Mouse (Mus musculus) stomach, postnatal 0 days (tissue): Measurements from ENCODE around the gene Trp53bp1. TPM values are rescaled to one million over a fixed set of nuclear protein-coding genes. Genes with fewer than 3 reads are reported as not detected.
A peak's percentile ranks its signal among the peaks of the same experiment; 100 is the strongest.

ENCODE experiments used
- ATAC-seq: fragments of 200-750 bp; cut with Nextera tagmentation; 2 replicates; pipeline ENCODE4 v1.8.0; 2017; ENCODE audit not compliant: low FRiP score, low TSS enrichment
- DNase-seq: peaks from one replicate; pipeline ENCODE4 v3.0.0-alpha.2; 2016; ENCODE audit warnings: low spot score
- H3K27ac ChIP-seq: fragments of 300-500 bp; sonication (generic); replicated peaks from 2 replicates; pipeline ENCODE4 v1.5.1; 2014; ENCODE audit warnings: mild to moderate bottlenecking, control low read depth
- H3K27me3 ChIP-seq: fragments of 300-500 bp; sonication (generic); 2 replicates; pipeline ENCODE4 v1.6.1; 2014; ENCODE audit warnings: low read length; ENCODE audit not compliant: control insufficient read depth, insufficient read depth
- H3K36me3 ChIP-seq: fragments of 300-500 bp; sonication (generic); 2 replicates; pipeline ENCODE4 v1.6.1; 2014; ENCODE audit warnings: low read length, mixed read lengths; ENCODE audit not compliant: control insufficient read depth, insufficient read depth
- H3K4me1 ChIP-seq: fragments of 300-500 bp; sonication (generic); replicated peaks from 2 replicates; pipeline ENCODE4 v1.6.1; 2014; ENCODE audit warnings: antibody characterized with exemption; ENCODE audit not compliant: control insufficient read depth, insufficient read depth
- H3K4me2 ChIP-seq: fragments of 300-500 bp; sonication (generic); replicated peaks from 2 replicates; pipeline ENCODE4 v1.6.1; 2014; ENCODE audit warnings: low read depth, mild to moderate bottlenecking, control low read depth, moderate library complexity
- H3K4me3 ChIP-seq: fragments of 300-500 bp; sonication (generic); 2 replicates; pipeline ENCODE4 v1.5.1; 2014; ENCODE audit warnings: low read depth, low read length, control low read depth
- H3K9ac ChIP-seq: fragments of 300-500 bp; sonication (generic); 2 replicates; pipeline ENCODE4 v1.6.1; 2014; ENCODE audit warnings: mild to moderate bottlenecking, low read length, control low read depth, mixed read lengths
- H3K9me3 ChIP-seq: fragments of 300-500 bp; sonication (generic); 2 replicates; pipeline ENCODE4 v1.6.1; 2016; ENCODE audit warnings: low read length; ENCODE audit not compliant: control insufficient read depth
- CTCF ChIP-seq: IDR thresholded peaks from 2 replicates; pipeline ENCODE4 v1.5.1; 2016; ENCODE audit warnings: antibody characterized with exemption, low read depth, mild to moderate bottlenecking, moderate library complexity
- EP300 ChIP-seq: optimal IDR thresholded peaks from 2 replicates; pipeline ENCODE3; 2016; ENCODE audit warnings: antibody characterized with exemption
- WGBS: fragments of 180-500 bp; shearing (Covaris S2); extraction: QIAGEN DNeasy Blood & Tissue Kit; methylation state at CpG from one replicate; pipeline ENCODE4 v1.1.7; 2014; 5-methylcytosine and 5-hydroxymethylcytosine counted together
- polyA plus RNA-seq: library from polyadenylated mRNA; unstranded; fragments of >200 nt; fragmentation: Nextera tagmentation; extraction: Ambion mirVana; gene quantifications from 2 replicates; pipeline ENCODE4 v1.2.1, GENCODE M21; 2015

Gene Trp53bp1
- polyA plus RNA-seq, 1 experiment from 2014 or later: 10.6 TPM

GRCm38 (mm10) chr2:121292316-121293013 lies 21.3 kb upstream of the Trp53bp1 start:
- Histone ChIP-seq H3K36me3 (no peaks in the 10 kb centered on the region), H3K9ac (no peak overlapping the region), H3K4me3 (no peak overlapping the region), H3K9me3 (no peaks in the 10 kb centered on the region), H3K27me3 (no peaks in the 10 kb centered on the region), H3K4me1 (peaks cover 7% of the 10 kb centered on the region; the same call in 1 of the 2 replicates), H3K27ac (no peak overlapping the region), H3K4me2 (no peak overlapping the region)
- TF ChIP-seq EP300 (no peak), CTCF (peak; percentile 36)
- ATAC-seq (no peak), DNase-seq (no peak)
- WGBS: 66% methylated on average over 5 of the region's 5 CpGs

- peak overlapping the region; percentile 43 for H3K4me3 ChIP-seq
- peak; percentile 55 for TF ChIP-seq CTCF
- TF ChIP-seq EP300: no peak
- no peak overlapping the region for H3K9ac ChIP-seq
- 5% methylated on average over 36 of the region's 36 CpGs for WGBS
- H3K27ac ChIP-seq: no peak overlapping the region
- no peak for DNase-seq
- no peaks in the 10 kb centered on the region for H3K27me3 ChIP-seq
- peaks cover 7% of the 10 kb centered on the region; the same call in 1 of the 2 replicates for H3K4me1 ChIP-seq
- H3K9me3 ChIP-seq: no peaks in the 10 kb centered on the region
- H3K36me3 ChIP-seq: no peaks in the 10 kb centered on the region
- peak overlapping the region; percentile 83 for H3K4me2 ChIP-seq
- ATAC-seq: no peak; the same call in 1 of the 2 replicates
These were observed 18.7 kb upstream of the Trp53bp1 start for GRCm38 (mm10) chr2:121289730-121290540.

GRCm38 (mm10) chr2:121288901-121289729 lies 17.9 kb upstream of the Trp53bp1 start, which contains the start of gene Map1a:
TSS of gene Map1a (plus strand) at chr2:121289600.
- ATAC-seq: peak; percentile 93
- Histone ChIP-seq H3K27ac (no peak within 1 kb of the TSS), H3K27me3 (no peaks in the 10 kb centered on the region), H3K36me3 (no peaks in the 10 kb centered on the region), H3K9ac (peak within 1 kb of the TSS; percentile 41), H3K4me3 (peak within 1 kb of the TSS; percentile 43), H3K9me3 (no peaks in the 10 kb centered on the region), H3K4me2 (peak within 1 kb of the TSS; percentile 83), H3K4me1 (peaks cover 2% of the 10 kb centered on the region; the same call in 1 of the 2 replicates)
- TF ChIP-seq CTCF (no peak), EP300 (no peak)
- 1% methylated on average over 48 of the region's 48 CpGs for WGBS
- DNase-seq: peak; percentile 90

GRCm38 (mm10) chr2:121287850-121288249 lies 16.6 kb upstream of the Trp53bp1 start:
- DNase-seq (no peak), ATAC-seq (no peak)
- Histone ChIP-seq H3K4me2 (no peak overlapping the region), H3K4me1 (no peaks in the 10 kb centered on the region), H3K27ac (no peak overlapping the region), H3K27me3 (no peaks in the 10 kb centered on the region), H3K9me3 (no peaks in the 10 kb centered on the region), H3K9ac (no peak overlapping the region), H3K36me3 (no peaks in the 10 kb centered on the region), H3K4me3 (no peak overlapping the region)
- TF ChIP-seq EP300: no peak
- no peak for TF ChIP-seq CTCF
- WGBS: 56% methylated on average over 2 of the region's 2 CpGs

GRCm38 (mm10) chr2:121271928-121272516 lies 815 bp upstream of the Trp53bp1 start:
- no peaks in the 10 kb centered on the region for H3K9me3 ChIP-seq

More at GRCm38 (mm10) chr2:121271928-121272516, 815 bp upstream of the Trp53bp1 start:
- Histone ChIP-seq H3K9ac (peak overlapping the region; percentile 36; the same call in 1 of the 2 replicates), H3K27me3 (no peaks in the 10 kb centered on the region), H3K4me3 (peak overlapping the region; percentile 96), H3K4me2 (peak overlapping the region; percentile 71), H3K36me3 (no peaks in the 10 kb centered on the region; the same call in 1 of the 2 replicates), H3K4me1 (no peaks in the 10 kb centered on the region), H3K27ac (no peak overlapping the region)
- no peak for DNase-seq
- no peak for TF ChIP-seq EP300
- no peak for TF ChIP-seq CTCF
- no peak for ATAC-seq
- 16% methylated on average over 4 of the region's 4 CpGs for WGBS
